Mouse (Mus musculus): ENCODE data around the gene Mrpl53. TPM values are rescaled to one million over a fixed set of nuclear protein-coding genes. Genes with fewer than 3 reads are reported as not detected.

Mrpl53 gene
- polyA plus RNA-seq, 1 experiment from 2014 or later: 129 TPM

- whole genome bisulfite sequencing: under 1% methylated on average over 51 of the region's 58 CpGs
- ATAC-seq (replicated peaks; ENCODE audit: insufficient number of reproducible peaks, low FRiP score, low TSS enrichment, low read depth): peak; percentile 11; the same call in 1 of the 2 replicates
- no peaks in the 10 kb centered on the region for H3K36me3 ChIP-seq (replicated peaks; ENCODE audit: control insufficient read depth, insufficient read depth, low read depth, low read length)
- H3K27me3 ChIP-seq (ENCODE audit: control insufficient read depth, insufficient read depth, low read length): peaks cover 80% of the 10 kb centered on the region
- 0 out of 2 replicates have a peak overlapping the region, but pooled peaks have one; percentile 28 for H3K27ac ChIP-seq (replicated peaks; ENCODE audit: low read depth, low read length)
- peak overlapping the region; percentile 30 for H3K4me3 ChIP-seq (ENCODE audit: low read depth, low read length)
- H3K9ac ChIP-seq (replicated peaks; ENCODE audit: low read length): peak overlapping the region; percentile 30; the same call in 1 of the 2 replicates
- peaks cover 6% of the 10 kb centered on the region for H3K4me1 ChIP-seq (ENCODE audit: control insufficient read depth, insufficient read depth, low read length)
- H3K9me3 ChIP-seq (replicated peaks; ENCODE audit: control insufficient read depth, low read length): no peaks in the 10 kb centered on the region
- H3K4me2 ChIP-seq (ENCODE audit: low read depth, low read length): peak overlapping the region; percentile 46
- no peak for DNase-seq (ENCODE audit: low spot score)
Measured at GRCm38 (mm10) chr6:83070311-83071219, 38.3 kb upstream of the Mrpl53 start.

- no peak overlapping the region for H3K27ac ChIP-seq (replicated peaks; ENCODE audit: low read depth, low read length)
- no peaks in the 10 kb centered on the region for H3K9me3 ChIP-seq (replicated peaks; ENCODE audit: control insufficient read depth, low read length)
- peak overlapping the region; percentile 33 for H3K4me2 ChIP-seq (ENCODE audit: low read depth, low read length)
- H3K4me1 ChIP-seq (ENCODE audit: control insufficient read depth, insufficient read depth, low read length): peaks cover 6% of the 10 kb centered on the region
- peak overlapping the region; percentile 30 for H3K4me3 ChIP-seq (ENCODE audit: low read depth, low read length)
- no peak for DNase-seq (ENCODE audit: low spot score)
- under 1% methylated on average over 21 of the region's 24 CpGs for WGBS
- no peaks in the 10 kb centered on the region for H3K36me3 ChIP-seq (replicated peaks; ENCODE audit: control insufficient read depth, insufficient read depth, low read depth, low read length)
- ATAC-seq (replicated peaks; ENCODE audit: insufficient number of reproducible peaks, low FRiP score, low TSS enrichment, low read depth): peak; percentile 52
- peaks cover 73% of the 10 kb centered on the region for H3K27me3 ChIP-seq (ENCODE audit: control insufficient read depth, insufficient read depth, low read length)
- H3K9ac ChIP-seq (replicated peaks; ENCODE audit: low read length): peak overlapping the region; percentile 13; the same call in 1 of the 2 replicates
Measured at GRCm38 (mm10) chr6:83071220-83071619, 37.6 kb upstream of the Mrpl53 start.

GRCm38 (mm10) chr6:83074979-83075378 is 33.9 kb upstream of the Mrpl53 start:
- H3K9me3 ChIP-seq (replicated peaks; ENCODE audit: control insufficient read depth, low read length): no peaks in the 10 kb centered on the region
- 19% methylated on average over 2 of the region's 2 CpGs for WGBS

GRCm38 (mm10) chr6:83077630-83078323 is 31.1 kb upstream of the Mrpl53 start, which contains the start of gene Pcgf1:
Gene Pcgf1 (plus strand): TSS chr6:83077869.
- Histone ChIP-seq H3K4me2 (ENCODE audit: low read depth, low read length) (peak within 1 kb of the TSS; percentile 75), H3K4me1 (ENCODE audit: control insufficient read depth, insufficient read depth, low read length) (no peaks in the 10 kb centered on the region), H3K36me3 (replicated peaks; ENCODE audit: control insufficient read depth, insufficient read depth, low read depth, low read length) (no peaks in the 10 kb centered on the region), H3K27ac (replicated peaks; ENCODE audit: low read depth, low read length) (peak within 1 kb of the TSS; percentile 71), H3K4me3 (ENCODE audit: low read depth, low read length) (peak within 1 kb of the TSS; percentile 45), H3K9me3 (replicated peaks; ENCODE audit: control insufficient read depth, low read length) (no peaks in the 10 kb centered on the region), H3K9ac (replicated peaks; ENCODE audit: low read length) (peak within 1 kb of the TSS; percentile 63), H3K27me3 (ENCODE audit: control insufficient read depth, insufficient read depth, low read length) (peaks cover 14% of the 10 kb centered on the region)
- under 1% methylated on average over 54 of the region's 54 CpGs for WGBS
- peak; percentile 100 for DNase-seq (ENCODE audit: low spot score)
- ATAC-seq (replicated peaks; ENCODE audit: insufficient number of reproducible peaks, low FRiP score, low TSS enrichment, low read depth): peak; percentile 84

More at GRCm38 (mm10) chr6:83074979-83075378, 33.9 kb upstream of the Mrpl53 start:
- no peak overlapping the region for H3K27ac ChIP-seq (replicated peaks; ENCODE audit: low read depth, low read length)
- no peaks in the 10 kb centered on the region for H3K36me3 ChIP-seq (replicated peaks; ENCODE audit: control insufficient read depth, insufficient read depth, low read depth, low read length)
- H3K4me3 ChIP-seq (ENCODE audit: low read depth, low read length): no peak overlapping the region
- H3K4me2 ChIP-seq (ENCODE audit: low read depth, low read length): no peak overlapping the region
- H3K9ac ChIP-seq (replicated peaks; ENCODE audit: low read length): no peak overlapping the region
- DNase-seq (ENCODE audit: low spot score) (no peak), ATAC-seq (replicated peaks; ENCODE audit: insufficient number of reproducible peaks, low FRiP score, low TSS enrichment, low read depth) (no peak)
- H3K4me1 ChIP-seq (ENCODE audit: control insufficient read depth, insufficient read depth, low read length): peaks cover 4% of the 10 kb centered on the region
- peaks cover 38% of the 10 kb centered on the region for H3K27me3 ChIP-seq (ENCODE audit: control insufficient read depth, insufficient read depth, low read length)

GRCm38 (mm10) chr6:83078324-83078858 is 30.4 kb upstream of the Mrpl53 start:
- no peaks in the 10 kb centered on the region for H3K4me1 ChIP-seq (ENCODE audit: control insufficient read depth, insufficient read depth, low read length)
- DNase-seq (ENCODE audit: low spot score): peak; percentile 93
- no peaks in the 10 kb centered on the region for H3K36me3 ChIP-seq (replicated peaks; ENCODE audit: control insufficient read depth, insufficient read depth, low read depth, low read length)
- H3K4me2 ChIP-seq (ENCODE audit: low read depth, low read length): peak overlapping the region; percentile 65
- H3K27me3 ChIP-seq (ENCODE audit: control insufficient read depth, insufficient read depth, low read length): peaks cover 18% of the 10 kb centered on the region
- no peaks in the 10 kb centered on the region for H3K9me3 ChIP-seq (replicated peaks; ENCODE audit: control insufficient read depth, low read length)
- ATAC-seq (replicated peaks; ENCODE audit: insufficient number of reproducible peaks, low FRiP score, low TSS enrichment, low read depth): peak; percentile 82
- 0% methylated on average over 38 of the region's 46 CpGs for WGBS
- peak overlapping the region; percentile 45 for H3K4me3 ChIP-seq (ENCODE audit: low read depth, low read length)
- H3K27ac ChIP-seq (replicated peaks; ENCODE audit: low read depth, low read length): peak overlapping the region; percentile 71
- peak overlapping the region; percentile 63 for H3K9ac ChIP-seq (replicated peaks; ENCODE audit: low read length)

GRCm38 (mm10) chr6:83080210-83080609 is 28.6 kb upstream of the Mrpl53 start:
- Histone ChIP-seq H3K27me3 (ENCODE audit: control insufficient read depth, insufficient read depth, low read length) (peaks cover 26% of the 10 kb centered on the region), H3K4me3 (ENCODE audit: low read depth, low read length) (no peak overlapping the region), H3K9me3 (replicated peaks; ENCODE audit: control insufficient read depth, low read length) (no peaks in the 10 kb centered on the region), H3K27ac (replicated peaks; ENCODE audit: low read depth, low read length) (no peak overlapping the region), H3K36me3 (replicated peaks; ENCODE audit: control insufficient read depth, insufficient read depth, low read depth, low read length) (no peaks in the 10 kb centered on the region), H3K4me2 (ENCODE audit: low read depth, low read length) (no peak overlapping the region), H3K9ac (replicated peaks; ENCODE audit: low read length) (no peak overlapping the region), H3K4me1 (ENCODE audit: control insufficient read depth, insufficient read depth, low read length) (peaks cover 8% of the 10 kb centered on the region)
- DNase-seq (ENCODE audit: low spot score): no peak
- ATAC-seq (replicated peaks; ENCODE audit: insufficient number of reproducible peaks, low FRiP score, low TSS enrichment, low read depth): no peak
- 94% methylated on average over 5 of the region's 5 CpGs for WGBS

- peak overlapping the region; percentile 13 for H3K9ac ChIP-seq (replicated peaks; ENCODE audit: low read length)
- peaks cover 8% of the 10 kb centered on the region for H3K4me1 ChIP-seq (ENCODE audit: control insufficient read depth, insufficient read depth, low read length)
- 6% methylated on average over 5 of the region's 5 CpGs for WGBS
Measured at GRCm38 (mm10) chr6:83083497-83083896, 25.3 kb upstream of the Mrpl53 start.

More at GRCm38 (mm10) chr6:83083497-83083896, 25.3 kb upstream of the Mrpl53 start:
- H3K36me3 ChIP-seq (replicated peaks; ENCODE audit: control insufficient read depth, insufficient read depth, low read depth, low read length): no peaks in the 10 kb centered on the region
- DNase-seq (ENCODE audit: low spot score): no peak
- no peak overlapping the region for H3K4me3 ChIP-seq (ENCODE audit: low read depth, low read length)
- H3K27me3 ChIP-seq (ENCODE audit: control insufficient read depth, insufficient read depth, low read length): peaks cover 57% of the 10 kb centered on the region
- ATAC-seq (replicated peaks; ENCODE audit: insufficient number of reproducible peaks, low FRiP score, low TSS enrichment, low read depth): no peak
- no peaks in the 10 kb centered on the region for H3K9me3 ChIP-seq (replicated peaks; ENCODE audit: control insufficient read depth, low read length)
- no peak overlapping the region; the same call in 1 of the 2 replicates for H3K4me2 ChIP-seq (ENCODE audit: low read depth, low read length)
- peak overlapping the region; percentile 35; the same call in 1 of the 2 replicates for H3K27ac ChIP-seq (replicated peaks; ENCODE audit: low read depth, low read length)

Data from embryonic facial prominence, embryonic 11.5 days (tissue).